Mouse (Mus musculus): ENCODE data around the gene A730061H03Rik. TPM values are rescaled to one million over a fixed set of nuclear protein-coding genes. Genes with fewer than 3 reads are reported as not detected.

The A730061H03Rik gene
- polyA plus RNA-seq (2012; rRNA removed; ENCODE audit: low replicate concordance) = 0.66 and 1.2 TPM in 2 replicates

DNA sequence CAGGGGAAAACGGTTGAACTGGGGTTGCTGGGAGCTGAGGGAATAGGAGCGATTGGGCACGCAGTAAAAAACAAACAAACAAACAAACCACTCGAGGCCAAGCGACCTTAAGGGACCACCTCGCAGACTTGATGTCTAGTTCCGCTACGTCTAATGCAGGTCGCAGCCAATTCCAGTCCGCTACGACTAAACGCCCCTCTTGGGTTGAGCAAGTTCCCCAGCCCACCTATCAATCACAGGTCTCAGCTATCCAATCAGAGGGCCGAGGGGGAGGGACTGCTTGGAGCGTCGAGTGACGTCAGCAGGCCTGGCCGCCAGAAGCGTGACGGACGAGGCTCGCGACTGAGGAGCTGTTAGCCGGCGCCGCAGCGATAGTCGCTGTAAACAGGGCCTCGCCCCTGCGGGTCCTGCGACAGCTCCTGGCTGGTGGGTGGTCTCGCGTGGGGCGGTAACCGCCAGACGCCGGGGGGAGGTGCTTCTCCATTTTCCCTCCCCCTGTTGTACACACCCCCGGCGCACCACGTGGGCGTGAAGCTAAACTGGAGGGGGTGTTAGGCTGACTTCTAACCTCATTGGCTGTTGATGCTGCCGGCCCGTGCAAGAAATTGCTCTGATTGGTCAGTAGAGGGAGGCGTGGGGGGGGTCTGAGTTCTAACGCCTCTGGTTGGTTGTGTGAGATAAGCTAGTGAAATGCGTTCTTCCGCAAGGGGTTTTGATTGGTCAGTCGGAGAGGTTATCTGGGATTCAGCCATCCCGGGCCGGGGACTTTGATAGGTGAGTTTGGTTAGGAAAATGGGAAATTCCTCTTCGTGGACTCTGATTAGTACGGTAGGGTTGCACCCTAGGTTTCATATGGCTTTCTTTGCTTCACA, at the start of gene A730061H03Rik:
TSS of gene A730061H03Rik (minus strand) at position 205 of the 872 bp plus-strand sequence.

DNA sequence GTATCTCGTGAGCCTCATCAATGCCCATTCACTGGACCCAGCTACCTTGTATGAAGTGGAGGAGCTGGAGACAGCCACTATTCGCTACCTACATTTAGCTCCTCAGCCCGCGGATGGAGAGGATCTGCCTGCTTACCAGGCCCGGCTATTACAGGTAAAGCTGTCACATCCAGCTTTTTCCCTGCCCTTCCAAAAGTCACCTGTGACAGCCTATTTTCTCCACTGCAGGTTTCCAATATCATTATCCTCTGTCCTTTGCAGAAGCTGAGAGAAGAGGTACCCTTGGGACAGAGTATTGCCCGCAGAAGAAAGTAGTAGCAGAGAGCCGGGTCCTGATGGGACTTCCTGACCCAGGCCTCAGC, 43.0 kb upstream of the A730061H03Rik start, which contains the start of gene Irf9:
TSS of gene Irf9 (plus strand) at position 301 of the 362 bp plus-strand sequence.

DNA sequence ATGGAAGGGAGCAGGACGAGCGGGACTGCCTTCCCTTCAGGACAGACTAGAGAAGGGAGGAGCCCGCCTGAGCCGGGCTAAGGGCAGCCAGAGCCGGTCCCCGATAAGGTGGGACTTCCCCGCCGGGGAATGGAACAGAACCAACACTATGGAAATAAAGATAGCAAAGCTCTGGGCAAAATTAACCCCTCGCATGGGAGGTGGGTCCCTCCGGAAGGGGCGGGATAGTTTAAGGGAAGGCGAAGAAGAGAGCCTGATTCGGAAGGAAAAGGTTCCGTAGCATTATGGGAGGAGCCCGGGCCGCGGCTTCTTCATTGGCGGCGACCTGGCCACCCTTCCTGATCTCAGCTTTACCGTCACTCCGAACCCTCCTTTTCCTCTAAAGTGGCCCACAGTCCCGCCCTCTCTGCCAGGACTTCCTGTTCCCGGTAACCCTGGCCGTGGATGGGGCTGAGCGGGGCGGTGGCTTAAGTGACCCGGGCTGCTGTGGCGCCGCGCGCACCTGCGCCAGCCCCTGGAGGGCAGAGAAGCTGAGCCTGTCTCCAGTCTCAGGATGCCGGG, 31.2 kb upstream of the A730061H03Rik start, which contains the start of gene Rnf31:
TSS of gene Rnf31 (plus strand) at position 378 of the 561 bp plus-strand sequence.

DNA sequence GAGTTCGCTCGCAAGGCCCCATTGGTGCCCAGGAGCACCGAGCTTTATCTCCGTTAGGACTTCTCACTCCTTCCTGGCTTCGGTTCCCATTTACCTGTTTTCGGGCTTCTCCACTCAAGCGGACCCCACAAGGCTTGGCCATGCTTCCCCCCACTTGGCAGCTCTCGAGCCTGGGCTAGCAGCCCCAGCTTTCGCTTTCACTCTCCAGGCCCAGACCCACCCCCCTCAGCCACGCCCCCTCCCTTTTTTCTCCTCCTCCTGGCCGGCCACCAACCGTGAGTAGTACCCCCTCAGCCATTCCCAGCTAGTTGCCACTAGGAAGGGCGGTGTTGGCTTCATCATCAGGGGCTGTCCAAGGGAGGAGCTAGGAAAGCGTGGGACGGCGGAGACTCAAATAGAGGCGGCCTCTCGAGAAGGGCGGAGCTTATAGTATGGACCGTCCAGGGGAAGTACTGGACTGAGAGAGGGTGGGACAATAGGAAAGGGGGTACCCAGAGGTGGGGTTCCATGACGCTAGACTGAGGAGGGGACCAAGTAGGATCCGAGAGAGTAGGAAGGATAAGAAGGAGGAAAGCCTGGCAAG, 30.6 kb upstream of the A730061H03Rik start, which contains the start of gene Psme2:
TSS of gene Psme2 (minus strand) at position 366 of the 583 bp plus-strand sequence.

DNA sequence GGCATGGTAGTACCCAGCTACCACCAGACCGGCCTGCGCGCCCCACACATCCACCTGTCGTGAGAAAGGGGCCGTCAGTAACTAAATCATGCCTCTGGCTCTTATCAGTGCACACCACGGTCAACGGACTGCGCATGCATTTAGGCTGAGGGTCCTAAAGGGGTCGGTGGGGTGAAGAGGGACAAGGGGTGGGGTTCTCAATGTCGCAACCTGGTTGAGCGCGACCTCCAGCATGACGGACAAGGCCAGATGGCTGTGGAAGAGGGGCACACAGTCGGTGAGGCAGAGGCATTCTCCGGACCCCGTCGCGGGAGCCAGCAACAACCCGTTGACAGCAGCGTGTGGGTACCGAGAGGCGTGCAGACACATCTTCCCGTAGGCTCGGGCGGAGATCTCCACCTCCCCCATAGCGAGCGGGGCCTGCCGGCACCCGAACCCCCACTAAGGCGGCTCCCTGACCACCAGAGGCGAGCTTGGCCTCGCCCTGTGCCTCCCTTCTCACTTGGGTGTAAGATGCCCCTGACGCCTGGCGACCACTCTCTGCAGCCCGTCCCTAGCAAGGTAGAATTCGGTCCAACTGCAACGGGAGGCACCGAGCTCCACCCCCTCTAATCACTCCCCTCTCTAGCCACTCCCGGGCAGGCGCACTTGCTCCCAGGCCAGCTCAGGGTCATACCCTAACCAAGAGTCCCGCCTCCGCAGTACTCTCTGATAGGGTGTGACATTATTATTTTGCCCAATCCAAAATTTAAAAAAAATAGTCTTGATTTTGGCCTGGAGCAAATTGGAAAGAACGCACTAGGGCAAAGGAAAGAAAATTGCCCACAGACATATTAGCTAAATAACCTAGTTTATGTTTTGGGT, 24.7 kb upstream of the A730061H03Rik start, which contains the start of gene Emc9:
TSS of gene Emc9 (minus strand) at position 601 of the 864 bp plus-strand sequence.

DNA sequence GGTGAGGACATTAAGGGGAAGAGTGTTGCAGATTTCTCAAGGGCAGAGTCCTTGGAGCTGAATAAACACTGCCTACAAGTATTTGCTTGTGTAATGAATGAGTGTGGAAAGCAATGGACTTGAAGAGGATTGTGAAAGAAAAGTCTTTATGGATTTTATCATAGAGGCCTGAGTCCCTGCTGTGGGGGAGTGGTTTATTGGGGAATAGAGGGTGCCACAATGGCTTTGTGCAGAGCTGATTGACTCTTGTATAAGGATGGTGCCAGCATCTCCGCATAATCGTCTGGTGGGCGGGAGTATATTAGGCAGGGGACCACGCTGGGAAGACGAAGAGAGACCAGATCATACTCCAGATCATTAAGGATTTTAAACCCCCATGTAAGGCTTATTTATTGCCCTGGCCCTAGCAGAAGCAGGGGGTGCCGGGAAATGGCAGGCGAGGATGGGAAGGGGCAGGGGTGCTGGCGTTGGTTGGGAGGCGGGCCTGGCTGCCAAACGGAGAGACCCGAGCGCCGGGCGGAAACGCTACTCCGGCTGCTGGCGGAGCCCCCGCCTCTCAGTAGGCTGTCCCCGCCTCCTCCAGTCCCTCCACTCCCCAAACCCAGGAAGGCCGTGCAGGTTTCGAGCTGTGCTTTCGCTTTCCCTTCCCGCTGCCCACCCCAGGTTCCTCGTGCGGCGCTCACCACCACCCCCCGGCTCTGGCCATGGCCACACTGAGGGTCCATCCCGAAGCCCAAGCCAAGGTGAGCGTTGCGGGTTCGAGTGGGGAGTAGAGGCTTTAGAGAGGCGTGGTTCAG, 17.9 kb upstream of the A730061H03Rik start, which contains the start of gene Psme1:
TSS of gene Psme1 (plus strand) at position 253 of the 797 bp plus-strand sequence.

DNA sequence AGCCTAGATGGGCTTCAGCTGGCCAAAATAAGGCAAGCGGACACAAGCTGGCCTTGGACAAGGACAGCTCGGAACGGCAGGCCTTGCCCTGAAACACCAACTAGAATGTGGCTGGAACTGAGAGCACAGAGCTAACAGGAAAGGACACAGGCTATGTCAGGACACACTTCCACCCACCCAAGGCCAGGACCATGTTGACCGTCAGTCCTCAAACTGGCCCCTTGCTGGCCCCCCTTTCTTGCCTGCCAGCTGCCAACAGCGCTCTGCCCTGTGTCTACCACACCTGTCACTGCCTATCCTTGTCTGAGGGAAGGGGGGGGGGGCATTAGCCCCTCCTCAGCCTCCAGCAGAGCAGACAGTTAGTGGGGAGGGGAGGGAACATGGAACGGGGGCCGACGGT, 15.1 kb upstream of the A730061H03Rik start, which contains the start of gene Fitm1:
TSS of gene Fitm1 (plus strand) at position 316 of the 400 bp plus-strand sequence.

DNA sequence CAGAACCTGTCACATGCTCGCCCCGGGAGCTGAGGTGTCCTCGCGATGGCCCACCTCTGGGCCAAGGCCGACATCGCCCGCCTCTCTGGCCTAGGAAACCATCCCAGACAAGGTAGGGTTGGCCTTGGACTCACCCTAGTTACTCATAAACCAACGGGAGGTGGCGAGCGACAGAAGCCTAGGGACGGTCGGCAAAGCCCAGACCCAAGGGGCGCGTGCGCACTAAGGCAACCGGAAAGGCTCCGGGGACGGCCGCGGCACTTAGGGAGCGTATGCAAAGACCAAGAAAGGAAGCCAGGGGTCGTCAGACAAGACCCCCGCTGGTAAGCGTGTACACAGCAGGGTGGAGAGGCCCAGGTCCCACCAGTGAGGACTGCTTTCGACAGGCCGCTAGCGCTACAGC, 406 bp downstream of the A730061H03Rik start, which contains the start of gene Dcaf11:
TSS of gene Dcaf11 (plus strand) at position 208 of the 403 bp plus-strand sequence.

DNA sequence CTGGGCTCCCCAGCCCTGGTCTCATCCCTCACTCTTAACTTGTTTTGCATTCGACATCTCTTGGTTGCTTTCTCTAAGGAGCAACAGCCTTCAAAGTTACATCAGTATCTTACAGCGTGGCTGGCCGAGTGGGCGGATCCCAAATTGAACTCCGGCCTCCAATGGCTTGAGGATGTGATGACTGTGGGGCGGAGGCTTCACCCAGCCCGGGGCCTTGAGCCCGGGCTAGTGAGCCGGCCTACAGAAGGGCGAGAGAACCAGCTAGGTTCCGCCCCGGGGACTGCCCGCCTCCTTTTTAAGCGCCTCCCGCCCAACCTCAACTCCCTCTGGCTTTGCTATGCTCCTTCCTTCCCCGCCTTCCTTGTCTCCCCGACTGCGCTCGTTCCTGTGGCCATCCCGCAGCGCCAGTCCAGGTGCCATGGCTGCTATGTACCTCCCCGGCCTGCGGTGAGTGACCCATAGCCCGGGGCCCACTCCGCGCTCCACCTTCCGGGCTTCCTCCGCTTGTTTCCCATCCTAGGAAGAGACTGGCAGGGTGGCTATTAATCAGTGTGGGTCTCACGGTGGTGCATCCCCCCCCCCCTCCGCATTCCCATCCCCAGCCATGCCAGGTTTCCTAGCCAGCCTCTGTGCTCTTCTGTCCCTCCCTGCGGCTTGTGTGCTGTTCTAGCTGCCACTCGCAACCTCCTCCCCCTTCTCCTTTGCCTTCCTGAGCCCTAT, 20.0 kb downstream of the A730061H03Rik start, which contains the start of gene Pck2:
TSS of gene Pck2 (plus strand) at position 200 of the 720 bp plus-strand sequence.

DNA sequence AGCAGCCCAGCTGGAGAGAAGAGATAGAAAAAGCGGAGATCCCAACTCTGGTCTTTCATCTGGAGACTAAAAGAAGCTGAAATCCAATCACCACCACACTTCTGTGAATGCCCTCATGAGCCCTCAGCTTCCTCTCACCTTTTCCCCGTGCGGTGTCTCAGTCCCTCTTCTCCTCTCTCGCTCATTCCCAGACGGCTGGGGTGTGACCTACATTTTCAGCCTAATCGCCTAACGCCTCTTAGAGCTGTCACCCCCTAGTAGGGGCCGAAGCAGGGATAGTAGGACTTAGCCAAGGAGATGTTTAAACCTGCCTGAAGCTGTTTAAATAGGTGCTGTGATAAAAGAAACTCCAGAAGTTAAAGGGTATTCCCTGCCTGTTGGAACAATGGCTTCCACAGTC, 35.4 kb downstream of the A730061H03Rik start, which contains the start of gene Nrl:
TSS of gene Nrl (minus strand) at position 197 of the 400 bp plus-strand sequence.

DNA sequence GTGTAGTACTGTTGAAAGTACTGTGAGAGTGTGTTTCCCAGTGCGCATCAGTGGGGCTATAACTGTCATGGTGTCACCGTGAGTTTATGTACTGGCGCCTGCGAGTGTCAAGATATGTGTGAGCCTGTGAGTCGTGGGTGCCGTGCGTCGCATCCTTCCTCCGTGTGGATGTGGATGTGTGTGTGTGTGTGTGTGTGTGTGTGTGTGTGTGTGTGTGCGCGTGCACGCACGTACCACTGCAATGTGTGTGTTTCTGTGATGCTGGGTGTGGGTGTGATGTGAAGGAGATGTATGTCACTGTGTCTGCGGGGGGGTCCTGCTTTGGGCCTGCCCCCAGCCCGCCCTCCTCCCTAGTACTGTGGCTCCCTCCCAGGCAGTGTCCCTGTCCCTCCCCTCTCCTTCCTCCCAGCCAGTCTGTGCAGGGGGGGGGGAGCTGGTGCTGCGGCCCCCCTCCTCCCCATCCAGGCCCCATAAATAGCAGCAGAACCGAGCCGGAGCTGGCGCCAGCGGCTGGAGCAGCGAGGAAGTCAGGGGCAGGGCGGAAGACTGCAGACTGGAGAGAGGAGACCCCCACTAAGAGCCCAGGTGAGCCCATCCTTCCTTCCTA, 50.0 kb downstream of the A730061H03Rik start, which contains the start of gene Cpne6:
TSS of gene Cpne6 (plus strand) at position 321 of the 607 bp plus-strand sequence.

Other genes with a start within 250 kb of the A730061H03Rik start
- gene Dhrs4, start 81.6 kb downstream of the A730061H03Rik start, polyA plus RNA-seq (2012; rRNA removed; ENCODE audit: low replicate concordance) = 95.3 and 98.5 TPM in 2 replicates
- 0.58 and 5.5 TPM in 2 replicates for gene Carmil3, start 69.8 kb downstream of the A730061H03Rik start, polyA plus RNA-seq (2012; rRNA removed; ENCODE audit: low replicate concordance)
- gene Cpne6, start 50.0 kb downstream of the A730061H03Rik start, polyA plus RNA-seq (2012; rRNA removed; ENCODE audit: low replicate concordance) = 0.02 TPM in 1 of 2 replicates, not detected in the other
- not detected in 2 replicates for gene Nrl, start 35.4 kb downstream of the A730061H03Rik start, polyA plus RNA-seq (2012; rRNA removed; ENCODE audit: low replicate concordance)
- 19.5 and 27.3 TPM in 2 replicates for gene Pck2, start 20.1 kb downstream of the A730061H03Rik start, polyA plus RNA-seq (2012; rRNA removed; ENCODE audit: low replicate concordance)
- 95.6 and 99.0 TPM in 2 replicates for gene Dcaf11, start 400 bp downstream of the A730061H03Rik start, polyA plus RNA-seq (2012; rRNA removed; ENCODE audit: low replicate concordance)
- gene Fitm1, start 15.2 kb upstream of the A730061H03Rik start, polyA plus RNA-seq (2012; rRNA removed; ENCODE audit: low replicate concordance) = 0.09 TPM in 1 of 2 replicates, not detected in the other
- 79.6 and 120 TPM in 2 replicates for gene Psme1, start 17.7 kb upstream of the A730061H03Rik start, polyA plus RNA-seq (2012; rRNA removed; ENCODE audit: low replicate concordance)
- 22.9 and 37.1 TPM in 2 replicates for gene Emc9, start 24.9 kb upstream of the A730061H03Rik start, polyA plus RNA-seq (2012; rRNA removed; ENCODE audit: low replicate concordance)
- gene Psme2, start 30.7 kb upstream of the A730061H03Rik start, polyA plus RNA-seq (2012; rRNA removed; ENCODE audit: low replicate concordance) = 117 and 212 TPM in 2 replicates
- gene Rnf31, start 31.3 kb upstream of the A730061H03Rik start, polyA plus RNA-seq (2012; rRNA removed; ENCODE audit: low replicate concordance) = 33.6 and 53.0 TPM in 2 replicates
- 54.8 and 80.1 TPM in 2 replicates for gene Irf9, start 43.2 kb upstream of the A730061H03Rik start, polyA plus RNA-seq (2012; rRNA removed; ENCODE audit: low replicate concordance)
- 59.9 and 65.8 TPM in 2 replicates for gene Rec8, start 57.6 kb upstream of the A730061H03Rik start, polyA plus RNA-seq (2012; rRNA removed; ENCODE audit: low replicate concordance)
- 22.5 and 39.9 TPM in 2 replicates for gene Ipo4, start 75.6 kb upstream of the A730061H03Rik start, polyA plus RNA-seq (2012; rRNA removed; ENCODE audit: low replicate concordance)
- 6.3 and 23.9 TPM in 2 replicates for gene Gm49378, start 77.5 kb upstream of the A730061H03Rik start, polyA plus RNA-seq (2012; rRNA removed; ENCODE audit: low replicate concordance)
- gene Tm9sf1, start 83.4 kb upstream of the A730061H03Rik start, polyA plus RNA-seq (2012; rRNA removed; ENCODE audit: low replicate concordance) = 112 and 118 TPM in 2 replicates
- 0.69 and 1.3 TPM in 2 replicates for gene Tssk4, start 89.8 kb upstream of the A730061H03Rik start, polyA plus RNA-seq (2012; rRNA removed; ENCODE audit: low replicate concordance)
- 17.9 and 19.6 TPM in 2 replicates for gene Mdp1, start 100.1 kb upstream of the A730061H03Rik start, polyA plus RNA-seq (2012; rRNA removed; ENCODE audit: low replicate concordance)
- 9.4 and 9.7 TPM in 2 replicates for gene Gmpr2, start 111.5 kb upstream of the A730061H03Rik start, polyA plus RNA-seq (2012; rRNA removed; ENCODE audit: low replicate concordance)
- gene Nedd8, start 111.7 kb upstream of the A730061H03Rik start, polyA plus RNA-seq (2012; rRNA removed; ENCODE audit: low replicate concordance) = 242 and 271 TPM in 2 replicates
- 8.9 and 9.3 TPM in 2 replicates for gene Tinf2, start 121.4 kb upstream of the A730061H03Rik start, polyA plus RNA-seq (2012; rRNA removed; ENCODE audit: low replicate concordance)
- gene Tgm1, start 153.5 kb upstream of the A730061H03Rik start, polyA plus RNA-seq (2012; rRNA removed; ENCODE audit: low replicate concordance) = 0.48 and 0.58 TPM in 2 replicates
- gene Rabggta, start 161.9 kb upstream of the A730061H03Rik start, polyA plus RNA-seq (2012; rRNA removed; ENCODE audit: low replicate concordance) = 44.0 and 48.3 TPM in 2 replicates
- 404 and 508 TPM in 2 replicates for gene Dhrs1, start 185.3 kb upstream of the A730061H03Rik start, polyA plus RNA-seq (2012; rRNA removed; ENCODE audit: low replicate concordance)
- 10.6 and 12.5 TPM in 2 replicates for gene Nop9, start 185.3 kb upstream of the A730061H03Rik start, polyA plus RNA-seq (2012; rRNA removed; ENCODE audit: low replicate concordance)
- 265 and 662 TPM in 2 replicates for gene Cideb, start 198.1 kb upstream of the A730061H03Rik start, polyA plus RNA-seq (2012; rRNA removed; ENCODE audit: low replicate concordance)
- 36.1 and 162 TPM in 2 replicates for gene Ltb4r2, start 201.0 kb upstream of the A730061H03Rik start, polyA plus RNA-seq (2012; rRNA removed; ENCODE audit: low replicate concordance)
- 14.4 and 49.5 TPM in 2 replicates for gene Ltb4r1, start 205.6 kb upstream of the A730061H03Rik start, polyA plus RNA-seq (2012; rRNA removed; ENCODE audit: low replicate concordance)
- 3.4 and 3.5 TPM in 2 replicates for gene Adcy4, start 223.7 kb upstream of the A730061H03Rik start, polyA plus RNA-seq (2012; rRNA removed; ENCODE audit: low replicate concordance)
- gene Ripk3, start 228.5 kb upstream of the A730061H03Rik start, polyA plus RNA-seq (2012; rRNA removed; ENCODE audit: low replicate concordance) = 46.1 and 54.9 TPM in 2 replicates